Mouse (Mus musculus) liver, adult 2 months (tissue): ENCODE results near the gene Eif4g2. TPM values are rescaled to one million over a fixed set of nuclear protein-coding genes. Genes with fewer than 3 reads are reported as not detected.
A peak's percentile ranks its signal among the peaks of the same experiment; 100 is the strongest.

Experiments used
- DNase-seq: peaks from one replicate; pipeline ENCODE4 v3.0.0-alpha.2; 2011; ENCODE audit warnings: low read depth, low spot score; ENCODE audit errors: extremely low read depth
- H3K27ac ChIP-seq: fragments of 200-500 bp; replicated peaks from 2 replicates; pipeline ENCODE4 v1.5.1; 2012; ENCODE audit warnings: low read depth, mild to moderate bottlenecking, control low read depth, inconsistent platforms, low read length; ENCODE audit not compliant: insufficient read depth
- H3K27me3 ChIP-seq: fragments of 200-500 bp; 2 replicates; pipeline ENCODE4 v1.6.1; 2012; ENCODE audit warnings: mild to moderate bottlenecking, moderate library complexity, low read length, inconsistent platforms; ENCODE audit not compliant: control insufficient read depth, insufficient read depth
- H3K36me3 ChIP-seq: fragments of 200-500 bp; 2 replicates; pipeline ENCODE4 v1.6.1; 2012; ENCODE audit warnings: low read length, inconsistent platforms; ENCODE audit not compliant: control insufficient read depth, insufficient read depth
- H3K4me1 ChIP-seq: fragments of 200-500 bp; 2 replicates; pipeline ENCODE4 v1.6.1; 2011; ENCODE audit warnings: low read length; ENCODE audit not compliant: control insufficient read depth, insufficient read depth
- H3K4me3 ChIP-seq: fragments of 200-500 bp; 2 replicates; pipeline ENCODE4 v1.5.1; 2011; ENCODE audit warnings: low read depth, mild to moderate bottlenecking, control low read depth, low read length, moderate library complexity; ENCODE audit not compliant: insufficient read depth
- H3K79me2 ChIP-seq: fragments of 200-500 bp; 2 replicates; pipeline ENCODE4 v1.6.1; 2012; ENCODE audit warnings: inconsistent platforms, mild to moderate bottlenecking, low read length, moderate library complexity; ENCODE audit not compliant: control insufficient read depth, insufficient read depth
- H3K9ac ChIP-seq: fragments of 200-500 bp; 2 replicates; pipeline ENCODE4 v1.6.1; 2012; ENCODE audit warnings: low read depth, mild to moderate bottlenecking, control low read depth, inconsistent platforms, low read length
- CTCF ChIP-seq: fragments of 200-500 bp; IDR thresholded peaks from 2 replicates; pipeline ENCODE4 v1.5.1; 2011; ENCODE audit warnings: low read depth, low read length, control low read depth
- POLR2A ChIP-seq: fragments of 200-500 bp; IDR thresholded peaks from 2 replicates; pipeline ENCODE4 v1.6.1; 2011; ENCODE audit warnings: low read length, control low read depth; ENCODE audit not compliant: insufficient read depth; ENCODE audit errors: extremely low read depth
- WGBS: fragments of 180-500 bp; shearing (Covaris S2); methylation state at CpG from one replicate; pipeline ENCODE4 v1.1.7; 2018; 5-methylcytosine and 5-hydroxymethylcytosine counted together
- polyA plus RNA-seq: library from polyadenylated mRNA; depleted of rRNA; stranded (reverse); fragments of >200 nt; gene quantifications from 2 replicates; pipeline ENCODE4 v1.2.3, GENCODE M21; 2012; rRNA removed
- total RNA-seq: library from RNA; depleted of rRNA; stranded (reverse); fragments of >200 nt; gene quantifications from 2 replicates; pipeline ENCODE4 v1.2.3, GENCODE M21; 2014; rRNA removed

The Eif4g2 gene
- total RNA-seq: 210 and 323 TPM in 2 replicates
- polyA plus RNA-seq: 64.7 and 69.7 TPM in 2 replicates

- DNase-seq: peak; percentile 92
- TF ChIP-seq POLR2A (peak; percentile 98), CTCF (no peak)
Observed at GRCm38 (mm10) chr7:111082822-111083732, at the start of gene Eif4g2. Gene Eif4g2, minus strand, starts transcription at chr7:111083030.

GRCm38 (mm10) chr7:111132596-111132995 is 49.8 kb upstream of the Eif4g2 start:
- no peak overlapping the region for H3K27ac ChIP-seq
- WGBS: 79% methylated on average over 2 of the region's 2 CpGs
- no peaks in the 10 kb centered on the region for H3K36me3 ChIP-seq
- H3K9ac ChIP-seq: no peak overlapping the region
- TF ChIP-seq CTCF (no peak), POLR2A (no peak)
- H3K27me3 ChIP-seq: no peaks in the 10 kb centered on the region
- H3K4me3 ChIP-seq: no peak overlapping the region
- no peak for DNase-seq
- H3K4me1 ChIP-seq: no peaks in the 10 kb centered on the region; the same call in 1 of the 2 replicates
- H3K79me2 ChIP-seq: no peaks in the 10 kb centered on the region

More at GRCm38 (mm10) chr7:111082822-111083732, at the start of gene Eif4g2:
- Histone ChIP-seq H3K4me3 (peak within 1 kb of the TSS; percentile 92), H3K36me3 (peaks cover 33% of the 10 kb centered on the region), H3K27ac (peak within 1 kb of the TSS; percentile 93), H3K27me3 (no peaks in the 10 kb centered on the region), H3K4me1 (peaks cover 10% of the 10 kb centered on the region; the same call in 1 of the 2 replicates), H3K79me2 (peaks cover 7% of the 10 kb centered on the region; the same call in 1 of the 2 replicates), H3K9ac (peak within 1 kb of the TSS; percentile 95)
- WGBS: under 1% methylated on average over 70 of the region's 70 CpGs

- WGBS: 72% methylated on average over 3 of the region's 3 CpGs
- Histone ChIP-seq H3K4me1 (0 out of 2 replicates have a peak, but pooled peaks cover 1% of the 10 kb centered on the region), H3K79me2 (no peaks in the 10 kb centered on the region), H3K4me3 (no peak overlapping the region), H3K27ac (no peak overlapping the region), H3K27me3 (no peaks in the 10 kb centered on the region), H3K9ac (no peak overlapping the region), H3K36me3 (no peaks in the 10 kb centered on the region)
- no peak for DNase-seq
- TF ChIP-seq CTCF (no peak), POLR2A (no peak)
Observed at GRCm38 (mm10) chr7:111126636-111127395, 44.0 kb upstream of the Eif4g2 start.

- 91% methylated on average over 2 of the region's 2 CpGs for WGBS
- no peak overlapping the region for H3K4me3 ChIP-seq
- DNase-seq: no peak
- peaks cover 5% of the 10 kb centered on the region for H3K4me1 ChIP-seq
- no peaks in the 10 kb centered on the region for H3K36me3 ChIP-seq
- H3K9ac ChIP-seq: no peak overlapping the region
- TF ChIP-seq POLR2A: no peak
- no peak for TF ChIP-seq CTCF
- no peak overlapping the region for H3K27ac ChIP-seq
- no peaks in the 10 kb centered on the region for H3K27me3 ChIP-seq
- no peaks in the 10 kb centered on the region for H3K79me2 ChIP-seq
Observed at GRCm38 (mm10) chr7:111123761-111124546, 41.1 kb upstream of the Eif4g2 start.

- Histone ChIP-seq H3K36me3 (peaks cover 3% of the 10 kb centered on the region), H3K79me2 (no peaks in the 10 kb centered on the region), H3K27me3 (no peaks in the 10 kb centered on the region), H3K27ac (peak overlapping the region; percentile 89), H3K4me3 (peak overlapping the region; percentile 66), H3K4me1 (peaks cover 5% of the 10 kb centered on the region), H3K9ac (peak overlapping the region; percentile 75)
- DNase-seq: peak; percentile 93
- no peak for TF ChIP-seq CTCF
- peak; percentile 88 for TF ChIP-seq POLR2A
- WGBS: under 1% methylated on average over 44 of the region's 44 CpGs
Observed at GRCm38 (mm10) chr7:111122531-111123130, 39.8 kb upstream of the Eif4g2 start.
